Mouse (Mus musculus): ENCODE measurements at regions not wholly inside any gene's neighbourhood (a gene's known extent, or its start where the extent isn't known, plus 50 kb on each side); places are given as distances from the start of the nearest gene placed in this dataset.

- DNase-seq (ENCODE audit: extremely low read depth, insufficient read length, low spot score), result no peak
Measured at GRCm38 (mm10) chr6:66480207-66480606, 55.0 kb upstream of the Mad2l1 start.

- no peak for DNase-seq (ENCODE audit: extremely low read depth, insufficient read length, low spot score)
Measured at GRCm38 (mm10) chr6:66482797-66483196, 52.4 kb upstream of the Mad2l1 start.

Measured in 3134 (cell line).